ENCODE assay signal across 8 mouse cellular contexts in the genomic region with DNA sequence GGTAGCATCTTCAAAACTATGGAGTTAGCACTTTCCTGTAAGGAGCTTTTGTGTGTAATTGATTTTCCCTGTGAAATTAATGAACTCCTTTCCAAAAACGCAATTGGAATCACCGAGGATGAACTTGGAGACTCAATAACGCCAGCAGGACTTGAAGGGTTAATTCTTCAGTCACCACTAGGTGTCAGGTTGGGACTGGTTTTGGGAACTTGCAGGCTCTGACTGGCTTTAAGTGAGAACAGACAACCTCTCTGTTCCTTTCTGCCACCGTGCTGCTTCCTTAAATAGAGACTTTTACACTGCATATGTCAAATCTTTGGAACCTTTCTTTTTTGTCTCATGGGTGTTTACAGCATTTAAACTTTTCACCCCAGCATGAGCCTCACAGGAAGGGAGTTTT.
DNase-seq lines count a peak whose midpoint lies in the region; ATAC-seq and TF ChIP-seq lines count a peak whose summit lies in the region.

No protein-coding gene starts in this region.

- no peak overlapping the region for H3K9ac ChIP-seq in forebrain, postnatal 0 days
- no peak overlapping the region for H3K9ac ChIP-seq in midbrain, embryonic 11.5 days (ENCODE audit: low read length)

- H3K4me1 ChIP-seq in forebrain, postnatal 0 days (ENCODE audit: insufficient read depth): no peaks in the 10 kb centered on the region
- H3K4me1 ChIP-seq in midbrain, embryonic 11.5 days (ENCODE audit: control insufficient read depth, insufficient read depth, low read length): no peaks in the 10 kb centered on the region

- no peaks in the 10 kb centered on the region for H3K36me3 ChIP-seq in forebrain, postnatal 0 days (ENCODE audit: insufficient read depth)
- H3K36me3 ChIP-seq in midbrain, embryonic 11.5 days (ENCODE audit: control insufficient read depth, insufficient read depth, low read length): no peaks in the 10 kb centered on the region

- H3K9me3 ChIP-seq in forebrain, postnatal 0 days (ENCODE audit: low read length): no peaks in the 10 kb centered on the region
- no peaks in the 10 kb centered on the region for H3K9me3 ChIP-seq in midbrain, embryonic 11.5 days (ENCODE audit: control insufficient read depth, low read length)

- H3K27me3 ChIP-seq in forebrain, postnatal 0 days (ENCODE audit: insufficient read depth, low read length): no peaks in the 10 kb centered on the region
- no peaks in the 10 kb centered on the region for H3K27me3 ChIP-seq in midbrain, embryonic 11.5 days (ENCODE audit: control insufficient read depth, insufficient read depth, low read length)

- no peak overlapping the region for H3K4me3 ChIP-seq in forebrain, postnatal 0 days (ENCODE audit: low read depth, low read length)
- no peak overlapping the region for H3K4me3 ChIP-seq in midbrain, embryonic 11.5 days (ENCODE audit: low read depth, low read length)

- peak; percentile 94 for TF ChIP-seq CTCF in forebrain, postnatal 0 days (IDR thresholded peaks at IDR 0.05; ENCODE audit: low read depth)

- no peak overlapping the region for H3K27ac ChIP-seq in forebrain, postnatal 0 days (ENCODE audit: low read depth, low read length)
- no peak overlapping the region for H3K27ac ChIP-seq in midbrain, embryonic 11.5 days (ENCODE audit: low read depth, low read length)

- H3K4me2 ChIP-seq in forebrain, postnatal 0 days (ENCODE audit: low read depth): 0 out of 2 replicates have a peak overlapping the region, but pooled peaks have one; percentile 13
- H3K4me2 ChIP-seq in midbrain, embryonic 11.5 days: no peak overlapping the region

- peak; percentile 6 for DNase-seq in lung, postnatal 10 days
- no peak for DNase-seq in lung, postnatal 4 days
- peak; percentile 42 for DNase-seq in cerebellum, adult 11 months
- DNase-seq in forebrain, postnatal 0 days: peak; percentile 91
- peak; percentile 15 to 32 for DNase-seq in kidney, postnatal 4 days
- peak; percentile 94 for DNase-seq in midbrain, embryonic 11.5 days (ENCODE audit: low spot score, missing footprints)
- DNase-seq in spleen, adult 18-20 months: no peak
- DNase-seq in ovary, adult 18-20 months (ENCODE audit: low spot score): no peak

- WGBS in forebrain, postnatal 0 days: 1% methylated on average over 4 of the region's 4 CpGs
- WGBS in midbrain, embryonic 11.5 days: 7% methylated on average over 4 of the region's 4 CpGs

- ATAC-seq in forebrain, postnatal 0 days: peak; percentile 90
- peak; percentile 86 for ATAC-seq in midbrain, embryonic 11.5 days (ENCODE audit: low FRiP score)

Comparison
In these comparisons a context has a peak if more than half of its experiments do, and no peak if none do; other contexts are left out.
1. DNase-seq: peak in lung, postnatal 10 days (single experiment), cerebellum, adult 11 months (single experiment), forebrain, postnatal 0 days (single experiment), kidney, postnatal 4 days (2 of 2) and midbrain, embryonic 11.5 days (single experiment); none in lung, postnatal 4 days (0 of 2), spleen, adult 18-20 months (0 of 2) and ovary, adult 18-20 months (single experiment).